Mouse (Mus musculus) embryonic facial prominence, embryonic 11.5 days (tissue): ENCODE measurements around the gene Psd4. TPM values are rescaled to one million over a fixed set of nuclear protein-coding genes. Genes with fewer than 3 reads are reported as not detected.

Experiments
- ATAC-seq: fragments of 200-750 bp; cut with Nextera tagmentation; replicated peaks from 2 replicates; pipeline ENCODE4 v1.8.0; 2017; ENCODE audit warnings: low read depth; ENCODE audit not compliant: insufficient number of reproducible peaks, low FRiP score, low TSS enrichment
- DNase-seq: peaks from one replicate; pipeline ENCODE4 v3.0.0-alpha.2; 2015; ENCODE audit warnings: low spot score
- H3K27ac ChIP-seq: fragments of 300-500 bp; sonication (generic); replicated peaks from 2 replicates; pipeline ENCODE4 v1.5.1; 2014; ENCODE audit warnings: mild to moderate bottlenecking, low read depth, low read length, control low read depth
- H3K27me3 ChIP-seq: fragments of 300-500 bp; sonication (generic); 2 replicates; pipeline ENCODE4 v1.6.1; 2014; ENCODE audit warnings: mild to moderate bottlenecking, low read length, moderate library complexity, mixed read lengths; ENCODE audit not compliant: control insufficient read depth, insufficient read depth
- H3K36me3 ChIP-seq: fragments of 300-500 bp; sonication (generic); replicated peaks from 2 replicates; pipeline ENCODE4 v1.6.1; 2014; ENCODE audit warnings: low read depth, mild to moderate bottlenecking, low read length, moderate library complexity, mixed read lengths; ENCODE audit not compliant: control insufficient read depth, insufficient read depth
- H3K4me1 ChIP-seq: fragments of 300-500 bp; sonication (generic); 2 replicates; pipeline ENCODE4 v1.6.1; 2014; ENCODE audit warnings: low read length, mixed read lengths; ENCODE audit not compliant: control insufficient read depth, insufficient read depth
- H3K4me2 ChIP-seq: fragments of 300-500 bp; sonication (generic); 2 replicates; pipeline ENCODE4 v1.6.1; 2014; ENCODE audit warnings: low read depth, mild to moderate bottlenecking, control low read depth, low read length, moderate library complexity
- H3K4me3 ChIP-seq: fragments of 300-500 bp; sonication (generic); 2 replicates; pipeline ENCODE4 v1.5.1; 2014; ENCODE audit warnings: low read depth, low read length, control low read depth
- H3K9ac ChIP-seq: fragments of 300-500 bp; sonication (generic); replicated peaks from 2 replicates; pipeline ENCODE4 v1.6.1; 2014; ENCODE audit warnings: mild to moderate bottlenecking, control low read depth, low read length
- H3K9me3 ChIP-seq: fragments of 300-500 bp; sonication (generic); replicated peaks from 2 replicates; pipeline ENCODE4 v1.6.1; 2016; ENCODE audit warnings: mild to moderate bottlenecking, low read length, inconsistent platforms, mixed read lengths; ENCODE audit not compliant: control insufficient read depth
- WGBS: fragments of 180-500 bp; shearing (Covaris S2); extraction: QIAGEN DNeasy Blood & Tissue Kit; methylation state at CpG from one replicate; pipeline ENCODE4 v1.1.7; 2014; 5-methylcytosine and 5-hydroxymethylcytosine counted together
- polyA plus RNA-seq: library from polyadenylated mRNA; unstranded; fragments of >200 nt; fragmentation: Nextera tagmentation; extraction: Ambion mirVana; gene quantifications from 2 replicates; pipeline ENCODE4 v1.2.1, GENCODE M21; 2014

Psd4 gene
- polyA plus RNA-seq, 1 experiment from 2014 or later, result 1.6 TPM

GRCm38 (mm10) chr2:24454429-24455011 is 87.1 kb downstream of the Psd4 start:
- H3K4me3 ChIP-seq, result no peak overlapping the region
- DNase-seq (no peak), ATAC-seq (no peak)
- no peak overlapping the region for H3K27ac ChIP-seq
- H3K4me1 ChIP-seq, result no peaks in the 10 kb centered on the region
- 24% methylated on average over 1 of the region's 1 CpGs for whole genome bisulfite sequencing
- H3K9ac ChIP-seq, result no peak overlapping the region
- H3K36me3 ChIP-seq, result no peaks in the 10 kb centered on the region
- H3K9me3 ChIP-seq, result no peaks in the 10 kb centered on the region
- H3K4me2 ChIP-seq, result no peak overlapping the region
- no peaks in the 10 kb centered on the region for H3K27me3 ChIP-seq

- Histone ChIP-seq H3K9me3 (no peaks in the 10 kb centered on the region), H3K27ac (no peak overlapping the region), H3K9ac (no peak overlapping the region), H3K27me3 (no peaks in the 10 kb centered on the region), H3K4me1 (no peaks in the 10 kb centered on the region), H3K4me3 (no peak overlapping the region), H3K4me2 (no peak overlapping the region), H3K36me3 (no peaks in the 10 kb centered on the region)
- DNase-seq (peak; percentile 36), ATAC-seq (no peak)
- 39% methylated on average over 6 of the region's 6 CpGs for WGBS
These were observed 87.9 kb downstream of the Psd4 start for GRCm38 (mm10) chr2:24455057-24455855.

GRCm38 (mm10) chr2:24456841-24457240 is 89.5 kb downstream of the Psd4 start:
- Histone ChIP-seq H3K9ac (no peak overlapping the region), H3K4me2 (no peak overlapping the region), H3K27me3 (no peaks in the 10 kb centered on the region), H3K36me3 (no peaks in the 10 kb centered on the region), H3K27ac (no peak overlapping the region), H3K9me3 (no peaks in the 10 kb centered on the region), H3K4me3 (no peak overlapping the region), H3K4me1 (no peaks in the 10 kb centered on the region)
- WGBS, result 86% methylated on average over 4 of the region's 4 CpGs
- DNase-seq (no peak), ATAC-seq (no peak)

GRCm38 (mm10) chr2:24460112-24460807 is 92.9 kb downstream of the Psd4 start:
- H3K36me3 ChIP-seq, result no peaks in the 10 kb centered on the region
- H3K27me3 ChIP-seq, result no peaks in the 10 kb centered on the region
- no peaks in the 10 kb centered on the region for H3K4me1 ChIP-seq
- WGBS, result 34% methylated on average over 9 of the region's 9 CpGs
- no peak overlapping the region for H3K4me3 ChIP-seq
- DNase-seq (no peak), ATAC-seq (no peak)
- H3K9me3 ChIP-seq, result no peaks in the 10 kb centered on the region
- no peak overlapping the region for H3K4me2 ChIP-seq
- no peak overlapping the region for H3K9ac ChIP-seq
- H3K27ac ChIP-seq, result no peak overlapping the region

GRCm38 (mm10) chr2:24460808-24461127 is 93.4 kb downstream of the Psd4 start:
- WGBS, result 11% methylated on average over 2 of the region's 2 CpGs
- ATAC-seq, result no peak
- H3K27ac ChIP-seq, result no peak overlapping the region
- H3K9ac ChIP-seq, result no peak overlapping the region
- no peaks in the 10 kb centered on the region for H3K9me3 ChIP-seq
- no peak overlapping the region for H3K4me2 ChIP-seq
- no peak overlapping the region for H3K4me3 ChIP-seq
- no peaks in the 10 kb centered on the region for H3K36me3 ChIP-seq
- peak; percentile 11 for DNase-seq
- no peaks in the 10 kb centered on the region for H3K27me3 ChIP-seq
- no peaks in the 10 kb centered on the region for H3K4me1 ChIP-seq

Other genes starting within 250 kb of the Psd4 start
- not detected in 2 replicates for gene Il1f8, start 214.4 kb upstream of the Psd4 start, polyA plus RNA-seq
- not detected in 2 replicates for gene Il1f9, start 181.1 kb upstream of the Psd4 start, polyA plus RNA-seq
- gene Il1f6, start 152.2 kb upstream of the Psd4 start, polyA plus RNA-seq, result not detected in 2 replicates
- 0.20 TPM in 1 of 2 replicates, not detected in the other for gene Il1f5, start 90.6 kb upstream of the Psd4 start, polyA plus RNA-seq
- not detected in 2 replicates for gene Il1f10, start 76.4 kb upstream of the Psd4 start, polyA plus RNA-seq
- not detected in 2 replicates for gene Il1rn, start 30.7 kb upstream of the Psd4 start, polyA plus RNA-seq
- gene Pax8, start 108.0 kb downstream of the Psd4 start, polyA plus RNA-seq, result 0.98 and 1.6 TPM in 2 replicates